Mouse (Mus musculus) neural tube, embryonic 14.5 days (tissue): ENCODE data around the gene Krt81. TPM values are rescaled to one million over a fixed set of nuclear protein-coding genes. Genes with fewer than 3 reads are reported as not detected.

Source experiments
- ATAC-seq: fragments of 200-750 bp; cut with Nextera tagmentation; 2 replicates; pipeline ENCODE4 v1.8.0; 2017; ENCODE audit warnings: low read depth, mild to moderate bottlenecking, moderate TSS enrichment, moderate library complexity
- H3K27ac ChIP-seq: fragments of 300-500 bp; sonication (generic); 2 replicates; pipeline ENCODE4 v1.5.1; 2014; ENCODE audit warnings: low read depth, mild to moderate bottlenecking, control low read depth, low read length, moderate library complexity, mixed read lengths
- H3K27me3 ChIP-seq: fragments of 300-500 bp; sonication (generic); 2 replicates; pipeline ENCODE4 v1.6.1; 2014; ENCODE audit warnings: low read length; ENCODE audit not compliant: control insufficient read depth, insufficient read depth
- H3K36me3 ChIP-seq: fragments of 300-500 bp; sonication (generic); 2 replicates; pipeline ENCODE4 v1.6.1; 2014; ENCODE audit warnings: low read length, mixed read lengths; ENCODE audit not compliant: control insufficient read depth, insufficient read depth
- H3K4me1 ChIP-seq: fragments of 300-500 bp; sonication (generic); 2 replicates; pipeline ENCODE4 v1.6.1; 2014; ENCODE audit warnings: low read length; ENCODE audit not compliant: control insufficient read depth, insufficient read depth
- H3K4me2 ChIP-seq: fragments of 300-500 bp; sonication (generic); 2 replicates; pipeline ENCODE4 v1.6.1; 2014; ENCODE audit warnings: mild to moderate bottlenecking, low read depth, low read length, control low read depth
- H3K4me3 ChIP-seq: fragments of 300-500 bp; sonication (generic); 2 replicates; pipeline ENCODE4 v1.5.1; 2014; ENCODE audit warnings: low read depth, low read length, control low read depth, mixed read lengths
- H3K9ac ChIP-seq: fragments of 300-500 bp; sonication (generic); replicated peaks from 2 replicates; pipeline ENCODE4 v1.6.1; 2014; ENCODE audit warnings: low read depth, mild to moderate bottlenecking, control low read depth, low read length, mixed read lengths
- H3K9me3 ChIP-seq: fragments of 300-500 bp; sonication (generic); 2 replicates; pipeline ENCODE4 v1.6.1; 2016; ENCODE audit warnings: low read length; ENCODE audit not compliant: control insufficient read depth
- WGBS: fragments of 180-500 bp; shearing (Covaris S2); extraction: QIAGEN DNeasy Blood & Tissue Kit; methylation state at CpG from one replicate; pipeline ENCODE4 v1.1.7; 2014; 5-methylcytosine and 5-hydroxymethylcytosine counted together
- polyA plus RNA-seq: library from polyadenylated mRNA; unstranded; fragments of >200 nt; fragmentation: Nextera tagmentation; extraction: Ambion mirVana; gene quantifications from 2 replicates; pipeline ENCODE4 v1.2.1, GENCODE M21; 2014

Krt81 gene
- polyA plus RNA-seq, 1 experiment from 2014 or later = not detected

- no peaks in the 10 kb centered on the region for H3K9me3 ChIP-seq
- WGBS = 48% methylated on average over 16 of the region's 16 CpGs
- H3K4me2 ChIP-seq = no peak overlapping the region
- no peak for ATAC-seq
- H3K27me3 ChIP-seq = no peaks in the 10 kb centered on the region
- no peaks in the 10 kb centered on the region for H3K36me3 ChIP-seq
- H3K4me1 ChIP-seq = no peaks in the 10 kb centered on the region
- H3K27ac ChIP-seq = no peak overlapping the region
- H3K4me3 ChIP-seq = no peak overlapping the region
- H3K9ac ChIP-seq = no peak overlapping the region
These were observed 5.1 kb downstream of the Krt81 start for GRCm38 (mm10) chr15:101458361-101458930.

DNA sequence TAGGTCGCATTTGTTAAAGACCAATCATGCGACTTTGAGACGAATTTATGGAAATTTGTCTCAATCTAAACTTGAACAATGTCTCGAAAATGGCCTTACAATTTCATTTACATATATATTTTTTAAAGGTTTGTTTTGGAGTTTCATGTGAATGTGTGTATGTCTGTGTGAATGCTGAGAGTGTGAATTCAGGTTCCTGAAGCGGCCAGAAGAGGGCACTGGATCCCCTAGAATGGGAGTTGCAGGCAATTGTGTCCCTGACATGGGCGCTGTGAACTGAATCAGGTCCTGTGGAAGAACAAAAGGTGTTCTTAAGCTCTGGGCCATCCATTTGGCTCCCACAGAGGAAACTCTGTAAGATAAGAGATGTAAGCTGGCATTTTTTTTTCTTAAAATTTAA is 7.7 kb downstream of the Krt81 start:
- ATAC-seq = no peak
- 87% methylated on average over 6 of the region's 6 CpGs for WGBS
- H3K9me3 ChIP-seq = no peaks in the 10 kb centered on the region
- no peak overlapping the region for H3K4me3 ChIP-seq
- no peaks in the 10 kb centered on the region for H3K4me1 ChIP-seq
- H3K4me2 ChIP-seq = no peak overlapping the region
- no peaks in the 10 kb centered on the region for H3K36me3 ChIP-seq
- no peak overlapping the region for H3K27ac ChIP-seq
- no peaks in the 10 kb centered on the region for H3K27me3 ChIP-seq
- no peak overlapping the region for H3K9ac ChIP-seq

DNA sequence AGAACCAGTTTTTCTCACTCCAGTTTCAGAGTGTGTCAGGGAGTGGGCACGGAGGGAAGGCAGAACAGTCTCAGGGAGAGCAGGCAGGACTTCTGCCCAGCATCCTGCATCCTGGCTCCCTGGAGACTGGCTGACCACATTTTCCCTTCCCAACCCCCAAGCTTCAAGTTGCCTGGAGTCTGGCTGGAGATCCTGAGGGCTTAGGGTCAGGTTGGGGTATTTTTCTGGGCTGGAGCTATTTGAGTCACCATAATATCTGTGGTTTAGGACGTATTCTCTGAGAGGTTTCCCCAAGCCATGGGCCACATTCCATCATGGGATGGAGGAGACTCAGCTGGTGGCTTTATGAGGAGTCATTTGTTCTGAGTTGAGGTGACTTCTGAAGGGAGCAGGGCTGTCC is 8.3 kb downstream of the Krt81 start:
- H3K27me3 ChIP-seq = no peaks in the 10 kb centered on the region
- no peaks in the 10 kb centered on the region for H3K9me3 ChIP-seq
- no peak overlapping the region for H3K9ac ChIP-seq
- 88% methylated on average over 2 of the region's 2 CpGs for WGBS
- H3K4me1 ChIP-seq = no peaks in the 10 kb centered on the region
- no peak overlapping the region for H3K4me3 ChIP-seq
- no peaks in the 10 kb centered on the region for H3K36me3 ChIP-seq
- no peak overlapping the region for H3K4me2 ChIP-seq
- ATAC-seq = no peak
- H3K27ac ChIP-seq = no peak overlapping the region

GRCm38 (mm10) chr15:101454774-101455173 is 8.8 kb downstream of the Krt81 start:
- Histone ChIP-seq H3K27me3 (no peaks in the 10 kb centered on the region), H3K4me3 (no peak overlapping the region), H3K4me1 (no peaks in the 10 kb centered on the region), H3K4me2 (no peak overlapping the region), H3K9ac (no peak overlapping the region), H3K9me3 (no peaks in the 10 kb centered on the region), H3K27ac (no peak overlapping the region), H3K36me3 (no peaks in the 10 kb centered on the region)
- no peak for ATAC-seq
- 88% methylated on average over 8 of the region's 8 CpGs for WGBS

- 6% methylated on average over 13 of the region's 13 CpGs for WGBS
- Histone ChIP-seq H3K36me3 (no peaks in the 10 kb centered on the region), H3K9me3 (no peaks in the 10 kb centered on the region), H3K27me3 (no peaks in the 10 kb centered on the region), H3K9ac (no peak overlapping the region), H3K4me1 (no peaks in the 10 kb centered on the region), H3K27ac (no peak overlapping the region), H3K4me2 (no peak overlapping the region), H3K4me3 (no peak overlapping the region)
- ATAC-seq = no peak
These were observed 10.3 kb downstream of the Krt81 start for GRCm38 (mm10) chr15:101453093-101453736.

GRCm38 (mm10) chr15:101447444-101447843 is 16.1 kb downstream of the Krt81 start, which contains the start of gene Krt88:
Krt88 (plus strand) TSS chr15:101447744.
- Histone ChIP-seq H3K9ac (no peak within 1 kb of the TSS), H3K27ac (no peak within 1 kb of the TSS), H3K36me3 (no peaks in the 10 kb centered on the region), H3K4me1 (no peaks in the 10 kb centered on the region), H3K9me3 (no peaks in the 10 kb centered on the region), H3K4me3 (no peak within 1 kb of the TSS), H3K4me2 (no peak within 1 kb of the TSS), H3K27me3 (no peaks in the 10 kb centered on the region)
- 78% methylated on average over 2 of the region's 2 CpGs for WGBS
- ATAC-seq = no peak

DNA sequence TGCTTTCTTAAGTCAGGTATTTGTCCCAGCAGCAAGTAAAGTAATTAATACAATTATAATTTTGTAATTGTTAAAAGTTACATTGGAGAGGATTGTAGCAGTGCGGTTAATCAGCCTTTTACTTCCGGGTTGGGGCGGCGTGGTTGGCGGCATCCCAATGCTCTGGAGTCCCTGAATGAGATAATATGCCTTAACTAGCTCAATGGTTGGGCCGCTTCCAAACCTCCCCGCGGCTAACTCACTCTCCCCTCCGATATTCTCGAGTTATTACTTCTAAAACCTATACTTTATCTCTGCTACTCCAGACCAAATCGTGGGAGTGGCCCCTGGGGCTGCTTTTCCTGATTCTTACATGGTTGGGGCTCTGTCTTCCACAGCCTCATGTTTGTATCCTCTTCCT is 17.0 kb downstream of the Krt81 start:
- H3K36me3 ChIP-seq = no peaks in the 10 kb centered on the region
- no peaks in the 10 kb centered on the region for H3K9me3 ChIP-seq
- no peak overlapping the region for H3K4me2 ChIP-seq
- H3K9ac ChIP-seq = no peak overlapping the region
- no peak overlapping the region for H3K27ac ChIP-seq
- H3K4me1 ChIP-seq = no peaks in the 10 kb centered on the region
- WGBS = 73% methylated on average over 11 of the region's 11 CpGs
- no peaks in the 10 kb centered on the region for H3K27me3 ChIP-seq
- ATAC-seq = no peak
- no peak overlapping the region for H3K4me3 ChIP-seq

GRCm38 (mm10) chr15:101440837-101441236 is 22.7 kb downstream of the Krt81 start:
- Histone ChIP-seq H3K9ac (no peak overlapping the region), H3K27me3 (peaks cover 12% of the 10 kb centered on the region), H3K4me1 (0 out of 2 replicates have a peak, but pooled peaks cover 4% of the 10 kb centered on the region), H3K27ac (no peak overlapping the region), H3K4me2 (no peak overlapping the region), H3K9me3 (no peaks in the 10 kb centered on the region), H3K36me3 (no peaks in the 10 kb centered on the region), H3K4me3 (no peak overlapping the region)
- WGBS = 87% methylated on average over 4 of the region's 4 CpGs
- no peak for ATAC-seq

DNA sequence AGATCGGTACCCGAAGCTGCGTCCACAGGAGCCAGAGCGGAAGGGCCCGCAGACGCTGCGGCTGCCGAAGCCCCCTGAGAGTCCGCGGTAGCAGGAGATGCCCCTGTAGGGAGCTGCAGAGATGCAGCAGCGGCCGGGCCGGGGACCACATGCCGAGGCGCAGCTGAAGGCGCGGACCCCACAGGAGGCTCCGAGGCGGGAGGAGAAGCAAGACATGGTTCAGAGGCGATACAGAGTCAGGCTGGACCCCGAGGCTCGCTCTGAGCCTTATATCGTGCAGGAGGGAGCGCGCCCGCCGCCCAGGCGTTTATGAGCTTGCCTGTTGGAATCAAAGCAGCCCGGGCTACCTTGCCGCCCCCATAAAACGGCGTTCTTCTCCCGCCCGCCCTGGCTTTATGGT is 25.0 kb downstream of the Krt81 start, which contains the start of gene Krt87:
Gene Krt87, minus strand, starts transcription at position 250 of the 400 bp plus-strand sequence.
- Histone ChIP-seq H3K9ac (peak within 1 kb of the TSS; percentile 46), H3K27ac (no peak within 1 kb of the TSS), H3K4me2 (peak within 1 kb of the TSS; percentile 62), H3K9me3 (no peaks in the 10 kb centered on the region), H3K4me3 (peak within 1 kb of the TSS; percentile 33), H3K36me3 (no peaks in the 10 kb centered on the region), H3K4me1 (0 out of 2 replicates have a peak, but pooled peaks cover 4% of the 10 kb centered on the region), H3K27me3 (peaks cover 12% of the 10 kb centered on the region)
- no peak for ATAC-seq
- under 1% methylated on average over 33 of the region's 34 CpGs for WGBS
